Mouse (Mus musculus): ENCODE measurements around the gene Frmd3. TPM values are rescaled to one million over a fixed set of nuclear protein-coding genes. Genes with fewer than 3 reads are reported as not detected.

Frmd3 gene
- polyA plus RNA-seq, 1 experiment from 2014 or later = 0.05 TPM

Other genes with a start within 250 kb of the Frmd3 start
- gene Rasef, start 222.4 kb upstream of the Frmd3 start, polyA plus RNA-seq (2015; fragmentation: Nextera tagmentation; extraction: Ambion mirVana) = 0.11 TPM in 1 of 2 replicates, not detected in the other
- gene Gm11758, start 137.2 kb upstream of the Frmd3 start, polyA plus RNA-seq (2015; fragmentation: Nextera tagmentation; extraction: Ambion mirVana) = not detected in 2 replicates
- not detected in 2 replicates for gene Gm11757, start 122.3 kb upstream of the Frmd3 start, polyA plus RNA-seq (2015; fragmentation: Nextera tagmentation; extraction: Ambion mirVana)
- not detected in 2 replicates for gene Gm13871, start 107.5 kb upstream of the Frmd3 start, polyA plus RNA-seq (2015; fragmentation: Nextera tagmentation; extraction: Ambion mirVana)
- gene Gm11756, start 92.7 kb upstream of the Frmd3 start, polyA plus RNA-seq (2015; fragmentation: Nextera tagmentation; extraction: Ambion mirVana) = not detected in 2 replicates
- 0.55 and 1.7 TPM in 2 replicates for gene 2310002L09Rik, start 62.6 kb upstream of the Frmd3 start, polyA plus RNA-seq (2015; fragmentation: Nextera tagmentation; extraction: Ambion mirVana)
- gene Kdm4c, start 229.1 kb downstream of the Frmd3 start, polyA plus RNA-seq (2015; fragmentation: Nextera tagmentation; extraction: Ambion mirVana) = 5.3 and 6.0 TPM in 2 replicates